ENCODE assay signal across 1 mouse cellular context in the genomic region with DNA sequence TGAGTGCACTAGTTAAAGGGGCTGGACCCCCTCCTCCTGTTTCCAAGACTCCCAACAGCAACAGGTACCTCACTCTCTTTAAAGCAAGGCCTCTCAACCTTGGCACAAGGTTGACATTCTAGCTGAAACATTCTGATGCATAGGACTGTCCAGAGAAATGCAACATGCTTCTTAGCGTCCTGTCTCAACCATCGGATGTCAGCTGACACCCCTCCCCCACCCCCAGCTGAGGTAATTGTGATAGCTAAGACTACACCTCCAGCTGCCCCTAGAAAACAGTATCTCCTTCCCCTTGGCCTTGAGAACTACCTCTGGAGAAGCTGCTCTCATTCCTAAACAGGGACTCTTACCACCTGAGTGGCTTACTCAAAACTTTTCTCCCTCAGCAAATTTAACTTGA.
TF ChIP-seq lines count a peak whose summit lies in the region.

No protein-coding gene starts in this region.

TF ChIP-seq in CH12.LX, 34 proteins besides CTCF, POLR2A, EP300 and RAD21:
- TF ChIP-seq GABPA (IDR thresholded peaks at IDR 0.05; ENCODE audit: insufficient replicate concordance, low read depth, low read length) (no peak), MAZ (IDR thresholded peaks at IDR 0.05; ENCODE audit: low read depth, low read length) (no peak), JUND (conservative IDR thresholded peaks at IDR 0.05; ENCODE audit: low read depth, low read length) (no peak), NELFE (IDR thresholded peaks at IDR 0.05; ENCODE audit: low read depth, low read length) (no peak), SIN3A (IDR thresholded peaks at IDR 0.05; ENCODE audit: low read length) (no peak), ZNF384 (IDR thresholded peaks at IDR 0.05; ENCODE audit: low read depth, low read length) (no peak), NRF1 (IDR thresholded peaks at IDR 0.05; ENCODE audit: low read depth, low read length) (no peak), ELF1 (IDR thresholded peaks at IDR 0.05; ENCODE audit: low read depth, low read length) (no peak), JUN (IDR thresholded peaks at IDR 0.05; ENCODE audit: insufficient read depth, low read depth, low read length) (no peak), E2F4 (IDR thresholded peaks at IDR 0.05; ENCODE audit: insufficient replicate concordance, low read depth, low read length) (no peak), CHD1 (IDR thresholded peaks at IDR 0.05; ENCODE audit: low read depth, low read length) (no peak), TBP (conservative IDR thresholded peaks at IDR 0.05; ENCODE audit: low read depth, low read length) (no peak), USF2 (conservative IDR thresholded peaks at IDR 0.05; ENCODE audit: low read depth, low read length) (no peak), IRF4 (IDR thresholded peaks at IDR 0.05; ENCODE audit: low read depth, low read length) (no peak), SMC3 (IDR thresholded peaks at IDR 0.05; ENCODE audit: low read depth, low read length) (no peak)
